Mouse (Mus musculus) myocyte (in vitro differentiated cells): ENCODE data around the gene Arid1b.

ENCODE experiments used
- CEBPB ChIP-seq: IDR thresholded peaks from 2 replicates; pipeline ENCODE4 v1.6.1; 2011; ENCODE audit warnings: mild to moderate bottlenecking, moderate library complexity; ENCODE audit not compliant: poor library complexity, insufficient read depth, severe bottlenecking
- POLR2A ChIP-seq: IDR thresholded peaks from one replicate; pipeline ENCODE4 v1.6.1; 2011; ENCODE audit warnings: low read depth, mild to moderate bottlenecking, control low read depth, moderate library complexity; ENCODE audit not compliant: insufficient read length

- no peak for TF ChIP-seq POLR2A
- TF ChIP-seq CEBPB, result no peak
These were observed 337.3 kb downstream of the Arid1b start for GRCm38 (mm10) chr17:5331387-5331786.
